8 mouse cellular contexts compared by ENCODE assay signal in the genomic region with DNA sequence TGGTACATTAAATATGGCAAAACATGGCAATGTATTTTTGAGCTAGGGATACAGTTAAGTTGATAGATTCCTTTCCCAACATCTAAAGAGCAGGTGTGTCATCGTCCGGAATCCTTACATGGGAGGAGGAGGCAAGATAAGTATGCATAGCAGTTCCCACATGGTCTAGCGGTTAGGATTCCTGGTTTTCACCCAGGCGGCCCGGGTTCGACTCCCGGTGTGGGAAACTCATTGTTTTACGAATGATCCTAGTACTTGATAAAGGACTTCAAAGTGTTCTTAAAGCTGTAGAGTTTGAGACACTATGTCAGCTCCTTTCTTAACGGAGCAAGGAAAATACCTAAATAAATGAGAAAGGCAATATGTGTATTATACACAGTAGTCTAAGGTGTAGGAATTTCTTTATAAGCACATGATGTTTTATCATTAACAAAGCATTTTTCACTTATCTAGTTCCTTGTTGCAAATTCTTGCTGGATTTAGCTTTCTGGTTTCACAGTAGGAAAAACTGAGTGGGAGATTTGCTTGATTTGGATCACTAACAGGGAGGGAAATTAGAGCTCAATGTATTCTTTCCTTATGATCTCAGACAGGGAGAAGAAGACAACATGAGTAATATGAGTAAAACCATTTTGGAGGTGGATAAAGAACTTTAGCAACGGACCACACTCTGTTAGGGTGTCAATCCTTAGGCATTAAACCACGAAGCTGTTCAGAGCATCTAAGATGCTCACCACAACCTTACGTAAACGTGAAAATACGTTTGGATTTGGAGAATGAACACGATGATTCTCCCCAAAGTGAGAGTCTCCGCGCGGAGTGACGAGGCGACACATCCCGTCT. TPM values are rescaled to one million over a fixed set of nuclear protein-coding genes. Genes with fewer than 3 reads are reported as not detected.
DNase-seq lines count a peak whose midpoint lies in the region; ATAC-seq and TF ChIP-seq lines count a peak whose summit lies in the region.

No protein-coding gene starts in this region.

- H3K4me3 ChIP-seq in hindbrain, embryonic 13.5 days, result peak overlapping the region; percentile 57
- peak overlapping the region; percentile 44 for H3K4me3 ChIP-seq in lung, postnatal 0 days (ENCODE audit: low read depth, low read length)

- no peaks in the 10 kb centered on the region for H3K36me3 ChIP-seq in hindbrain, embryonic 13.5 days
- no peaks in the 10 kb centered on the region for H3K36me3 ChIP-seq in lung, postnatal 0 days (ENCODE audit: insufficient read depth, low read length)

- peak overlapping the region; percentile 82 for H3K4me2 ChIP-seq in hindbrain, embryonic 13.5 days
- H3K4me2 ChIP-seq in lung, postnatal 0 days (replicated peaks; ENCODE audit: low read depth, low read length), result peak overlapping the region; percentile 71

- WGBS in hindbrain, embryonic 13.5 days, result under 1% methylated on average over 21 of the region's 21 CpGs
- WGBS in lung, postnatal 0 days, result under 1% methylated on average over 21 of the region's 21 CpGs

- peak; percentile 77 for ATAC-seq in hindbrain, embryonic 13.5 days (ENCODE audit: low FRiP score)
- peak; percentile 56 for ATAC-seq in lung, postnatal 0 days

- TF ChIP-seq CTCF in lung, postnatal 0 days (IDR thresholded peaks at IDR 0.05), result no peak

- peak overlapping the region; percentile 75 for H3K9ac ChIP-seq in hindbrain, embryonic 13.5 days
- H3K9ac ChIP-seq in lung, postnatal 0 days (replicated peaks; ENCODE audit: low read depth), result no peak overlapping the region; the same call in 1 of the 2 replicates

- H3K4me1 ChIP-seq in hindbrain, embryonic 13.5 days (replicated peaks), result peaks cover 19% of the 10 kb centered on the region
- H3K4me1 ChIP-seq in lung, postnatal 0 days (ENCODE audit: insufficient read depth, low read depth, low read length), result peaks cover 4% of the 10 kb centered on the region; the same call in 1 of the 2 replicates

- peak; percentile 41 for DNase-seq in T-cell, adult 2 months (ENCODE audit: low spot score)
- peak; percentile 85 for DNase-seq in cerebellum, adult 9-11 months
- peak; percentile 66 to 97 for DNase-seq in frontal cortex, adult 2 months (ENCODE audit: extremely low spot score in 1 of 2, low spot score in 1 of 2)
- peak; percentile 75 to 87 for DNase-seq in layer of hippocampus, postnatal 14 days (ENCODE audit: low spot score in 2 of 2)
- DNase-seq in lung, postnatal 0 days (ENCODE audit: low spot score), result peak; percentile 50
- DNase-seq in right cerebral cortex, adult 18-20 months, result peak; percentile 86
- DNase-seq in urinary bladder, adult 2 months (ENCODE audit: low spot score), result peak; percentile 39

- no peak for TF ChIP-seq EP300 in lung, postnatal 0 days (IDR thresholded peaks at IDR 0.05)

- no peaks in the 10 kb centered on the region for H3K9me3 ChIP-seq in hindbrain, embryonic 13.5 days
- H3K9me3 ChIP-seq in lung, postnatal 0 days (ENCODE audit: low read length), result no peaks in the 10 kb centered on the region

- no peak overlapping the region for H3K27ac ChIP-seq in hindbrain, embryonic 13.5 days
- H3K27ac ChIP-seq in lung, postnatal 0 days (ENCODE audit: low read length), result no peak overlapping the region

- peaks cover 35% of the 10 kb centered on the region; the same call in 1 of the 2 replicates for H3K27me3 ChIP-seq in hindbrain, embryonic 13.5 days
- H3K27me3 ChIP-seq in lung, postnatal 0 days (replicated peaks; ENCODE audit: insufficient read depth, low read length), result no peaks in the 10 kb centered on the region

RNA-seq across cellular contexts. Expression of a gene that starts 2.1 kb away (rescaled TPM):
- 0.06 and 0.13 TPM in 2 replicates for polyA plus RNA-seq in frontal cortex, adult 2 months (2012; rRNA removed)
- 0.06 TPM in 1 of 2 replicates, not detected in the other for polyA plus RNA-seq in hindbrain, embryonic 13.5 days (2015; fragmentation: Nextera tagmentation; extraction: Ambion mirVana)
- total RNA-seq in layer of hippocampus, postnatal 14 days (2021), result not detected
- 0.14 and 0.21 TPM in 2 replicates for polyA plus RNA-seq in lung, postnatal 0 days (2015; fragmentation: Nextera tagmentation; extraction: Ambion mirVana)
- not detected in 2 replicates for polyA plus RNA-seq in urinary bladder, adult 2 months (2012; rRNA removed)

RNA-seq across cellular contexts. Expression of a gene that starts 25.1 kb away (rescaled TPM):
- 0.38 and 0.46 TPM in 2 replicates for polyA plus RNA-seq in frontal cortex, adult 2 months (2012; rRNA removed)
- polyA plus RNA-seq in hindbrain, embryonic 13.5 days (2015; fragmentation: Nextera tagmentation; extraction: Ambion mirVana), result 0.12 TPM in 1 of 2 replicates, not detected in the other
- total RNA-seq in layer of hippocampus, postnatal 14 days (2021), result 1 to 10 TPM in 1 of 2 experiments, under 1 TPM in 1; 0.58 to 1.0 TPM
- 0.06 and 0.07 TPM in 2 replicates for polyA plus RNA-seq in lung, postnatal 0 days (2015; fragmentation: Nextera tagmentation; extraction: Ambion mirVana)
- polyA plus RNA-seq in urinary bladder, adult 2 months (2012; rRNA removed), result 0.04 TPM in 1 of 2 replicates, not detected in the other

RNA-seq across cellular contexts. Expression of a gene that starts 39.9 kb away (rescaled TPM):
- polyA plus RNA-seq in frontal cortex, adult 2 months (2012; rRNA removed), result 7.6 TPM in 2 replicates
- polyA plus RNA-seq in hindbrain, embryonic 13.5 days (2015; fragmentation: Nextera tagmentation; extraction: Ambion mirVana), result 9.9 and 10.2 TPM in 2 replicates
- 1 to 10 TPM; 7.0 TPM for total RNA-seq in layer of hippocampus, postnatal 14 days (2021)
- 8.4 and 8.7 TPM in 2 replicates for polyA plus RNA-seq in lung, postnatal 0 days (2015; fragmentation: Nextera tagmentation; extraction: Ambion mirVana)
- 7.9 TPM in 2 replicates for polyA plus RNA-seq in urinary bladder, adult 2 months (2012; rRNA removed)
